Mouse (Mus musculus) limb, embryonic 15.5 days (tissue): ENCODE measurements around the gene Eps15l1. TPM values are rescaled to one million over a fixed set of nuclear protein-coding genes. Genes with fewer than 3 reads are reported as not detected.
A peak's percentile ranks its signal among the peaks of the same experiment; 100 is the strongest.

Experiments
- ATAC-seq: fragments of 200-750 bp; cut with Nextera tagmentation; 2 replicates; pipeline ENCODE4 v1.8.0; 2017; ENCODE audit warnings: low read depth, moderate TSS enrichment; ENCODE audit not compliant: insufficient number of reproducible peaks, low FRiP score, low TSS enrichment
- H3K27ac ChIP-seq: fragments of 300-500 bp; sonication (generic); 2 replicates; pipeline ENCODE4 v1.5.1; 2015; ENCODE audit warnings: moderate library complexity, mild to moderate bottlenecking, inconsistent platforms
- H3K27me3 ChIP-seq: fragments of 300-500 bp; sonication (generic); 2 replicates; pipeline ENCODE4 v1.6.1; 2015; ENCODE audit warnings: inconsistent platforms
- H3K36me3 ChIP-seq: fragments of 300-500 bp; sonication (generic); 2 replicates; pipeline ENCODE4 v1.6.1; 2015; ENCODE audit warnings: inconsistent platforms
- H3K4me1 ChIP-seq: fragments of 300-500 bp; sonication (generic); 2 replicates; pipeline ENCODE4 v1.6.1; 2015; ENCODE audit warnings: inconsistent platforms
- H3K4me2 ChIP-seq: fragments of 300-500 bp; sonication (generic); 2 replicates; pipeline ENCODE4 v1.6.1; 2015; ENCODE audit warnings: mild to moderate bottlenecking, inconsistent platforms
- H3K4me3 ChIP-seq: fragments of 300-500 bp; sonication (generic); 2 replicates; pipeline ENCODE4 v1.5.1; 2015; ENCODE audit warnings: mild to moderate bottlenecking, inconsistent platforms
- H3K9ac ChIP-seq: fragments of 300-500 bp; sonication (generic); 2 replicates; pipeline ENCODE4 v1.6.1; 2015; ENCODE audit warnings: inconsistent platforms
- H3K9me3 ChIP-seq: fragments of 300-500 bp; sonication (generic); 2 replicates; pipeline ENCODE4 v1.6.1; 2016; ENCODE audit warnings: inconsistent platforms
- WGBS: fragments of 180-500 bp; shearing (Covaris S2); methylation state at CpG from one replicate; pipeline ENCODE4 v1.1.7; 2015; 5-methylcytosine and 5-hydroxymethylcytosine counted together
- polyA plus RNA-seq: library from polyadenylated mRNA; unstranded; fragments of >200 nt; fragmentation: Nextera tagmentation; extraction: Ambion mirVana; gene quantifications from 2 replicates; pipeline ENCODE4 v1.2.1, GENCODE M21; 2015

Eps15l1 gene
- polyA plus RNA-seq, 1 experiment from 2014 or later, result 54.8 TPM

DNA sequence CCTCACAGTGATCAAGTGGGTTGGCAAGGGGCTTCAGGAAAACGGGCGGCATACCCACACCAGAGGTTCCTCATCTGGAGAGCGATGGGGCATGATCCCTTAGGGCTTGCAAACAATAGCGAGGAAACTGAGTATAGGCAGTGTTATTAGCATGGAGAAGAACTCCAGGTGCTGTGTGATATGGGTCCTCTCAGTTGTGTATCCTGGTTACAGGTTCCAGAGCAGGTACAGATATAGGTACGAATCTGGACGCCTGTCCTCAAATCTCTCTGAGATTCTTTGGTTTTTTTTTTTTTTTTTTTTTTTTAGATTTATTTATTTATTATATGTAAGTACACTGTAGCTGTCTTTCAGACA lies 22.7 kb upstream of the Eps15l1 start:
- 39% methylated on average over 6 of the region's 6 CpGs for WGBS
- Histone ChIP-seq H3K4me3 (peak overlapping the region; percentile 46), H3K4me2 (peak overlapping the region; percentile 79), H3K36me3 (peaks cover 13% of the 10 kb centered on the region; the same call in 1 of the 2 replicates), H3K27ac (no peak overlapping the region), H3K9ac (peak overlapping the region; percentile 39; the same call in 1 of the 2 replicates), H3K4me1 (peaks cover 10% of the 10 kb centered on the region; the same call in 1 of the 2 replicates), H3K27me3 (no peaks in the 10 kb centered on the region), H3K9me3 (no peaks in the 10 kb centered on the region)
- ATAC-seq, result no peak; the same call in 1 of the 2 replicates

- no peak within 1 kb of the TSS for H3K27ac ChIP-seq
- peaks cover 12% of the 10 kb centered on the region; the same call in 1 of the 2 replicates for H3K36me3 ChIP-seq
- peak within 1 kb of the TSS; percentile 48 for H3K9ac ChIP-seq
- no peaks in the 10 kb centered on the region for H3K27me3 ChIP-seq
- peaks cover 10% of the 10 kb centered on the region; the same call in 1 of the 2 replicates for H3K4me1 ChIP-seq
- 4% methylated on average over 34 of the region's 34 CpGs for WGBS
- peak within 1 kb of the TSS; percentile 79 for H3K4me2 ChIP-seq
- no peaks in the 10 kb centered on the region for H3K9me3 ChIP-seq
- H3K4me3 ChIP-seq, result peak within 1 kb of the TSS; percentile 46
- peak; percentile 98 for ATAC-seq
Observed at GRCm38 (mm10) chr8:72443338-72443993, 22.2 kb upstream of the Eps15l1 start, which contains the start of the genes Calr3 and 1700030K09Rik. Gene Calr3, minus strand, starts transcription at chr8:72443870. Gene 1700030K09Rik, plus strand, starts transcription at chr8:72443880.

- Histone ChIP-seq H3K9ac (no peak overlapping the region), H3K4me2 (no peak overlapping the region), H3K27ac (no peak overlapping the region), H3K9me3 (no peaks in the 10 kb centered on the region), H3K27me3 (no peaks in the 10 kb centered on the region), H3K36me3 (no peaks in the 10 kb centered on the region), H3K4me3 (no peak overlapping the region), H3K4me1 (peaks cover 4% of the 10 kb centered on the region; the same call in 1 of the 2 replicates)
- no peak for ATAC-seq
- WGBS, result 72% methylated on average over 8 of the region's 8 CpGs
Observed at GRCm38 (mm10) chr8:72438248-72439015, 17.2 kb upstream of the Eps15l1 start.

GRCm38 (mm10) chr8:72434952-72435351 lies 13.7 kb upstream of the Eps15l1 start:
- Histone ChIP-seq H3K9ac (no peak overlapping the region), H3K27me3 (no peaks in the 10 kb centered on the region), H3K9me3 (no peaks in the 10 kb centered on the region), H3K27ac (no peak overlapping the region), H3K4me1 (no peaks in the 10 kb centered on the region), H3K36me3 (no peaks in the 10 kb centered on the region), H3K4me3 (no peak overlapping the region), H3K4me2 (no peak overlapping the region)
- 38% methylated on average over 2 of the region's 2 CpGs for WGBS
- ATAC-seq, result no peak

GRCm38 (mm10) chr8:72429676-72430075 lies 8.4 kb upstream of the Eps15l1 start:
- Histone ChIP-seq H3K4me3 (no peak overlapping the region), H3K4me2 (no peak overlapping the region), H3K9ac (no peak overlapping the region), H3K27me3 (no peaks in the 10 kb centered on the region), H3K27ac (no peak overlapping the region), H3K9me3 (no peaks in the 10 kb centered on the region), H3K36me3 (no peaks in the 10 kb centered on the region), H3K4me1 (no peaks in the 10 kb centered on the region)
- ATAC-seq, result no peak
- 56% methylated on average over 13 of the region's 13 CpGs for WGBS

DNA sequence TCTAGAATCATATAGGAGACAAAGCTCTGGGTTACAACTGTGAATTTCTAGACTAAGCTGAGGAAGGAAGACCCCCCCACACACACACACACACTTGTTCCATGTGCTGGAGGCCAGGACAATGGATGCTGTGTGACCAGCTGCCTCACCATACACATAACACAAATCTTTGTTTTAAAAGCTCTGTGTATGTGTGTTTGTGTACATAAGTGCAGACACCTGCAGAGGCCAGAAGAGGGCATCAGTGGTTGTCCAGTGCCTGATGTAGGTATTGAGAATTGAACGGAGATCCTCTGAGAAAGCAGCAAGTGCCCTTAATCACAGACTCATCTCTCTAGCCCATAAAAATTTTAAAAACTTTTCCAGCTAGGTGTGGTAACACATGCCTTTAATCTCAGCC lies 1.7 kb upstream of the Eps15l1 start:
- Histone ChIP-seq H3K36me3 (no peaks in the 10 kb centered on the region), H3K27me3 (no peaks in the 10 kb centered on the region), H3K4me2 (no peak overlapping the region), H3K4me3 (no peak overlapping the region), H3K9me3 (no peaks in the 10 kb centered on the region), H3K27ac (peak overlapping the region; percentile 43; the same call in 1 of the 2 replicates), H3K4me1 (peaks cover 27% of the 10 kb centered on the region), H3K9ac (no peak overlapping the region)
- no peak for ATAC-seq
- 52% methylated on average over 1 of the region's 1 CpGs for WGBS

GRCm38 (mm10) chr8:72420571-72421361 lies 494 bp downstream of the Eps15l1 start:
- H3K4me1 ChIP-seq, result peaks cover 45% of the 10 kb centered on the region
- under 1% methylated on average over 65 of the region's 73 CpGs for WGBS

DNA sequence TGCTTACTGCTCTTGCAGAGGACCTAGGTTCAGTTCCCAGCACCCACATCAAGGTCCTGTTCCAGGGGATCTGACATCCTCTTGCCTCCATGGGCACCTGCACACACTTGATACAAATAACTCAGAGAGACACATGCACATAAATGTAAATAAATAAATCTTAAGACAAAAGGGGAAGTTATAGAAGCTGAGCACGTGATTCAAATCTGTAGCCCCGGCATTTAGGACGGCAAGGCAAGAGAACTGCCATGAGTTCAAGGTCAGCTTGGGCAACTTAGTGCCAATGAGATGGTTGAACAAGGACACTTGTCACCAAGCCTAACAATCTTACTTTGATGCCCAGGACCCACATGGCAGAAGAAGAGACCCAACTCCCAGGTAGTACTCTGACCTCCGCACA lies 3.2 kb downstream of the Eps15l1 start:
- Histone ChIP-seq H3K27me3 (no peaks in the 10 kb centered on the region), H3K4me1 (peaks cover 55% of the 10 kb centered on the region), H3K36me3 (no peaks in the 10 kb centered on the region; the same call in 1 of the 2 replicates), H3K27ac (no peak overlapping the region), H3K4me3 (no peak overlapping the region), H3K9me3 (no peaks in the 10 kb centered on the region), H3K9ac (no peak overlapping the region), H3K4me2 (no peak overlapping the region)
- WGBS, result 94% methylated on average over 4 of the region's 4 CpGs
- ATAC-seq, result no peak

More at GRCm38 (mm10) chr8:72420571-72421361, 494 bp downstream of the Eps15l1 start:
- Histone ChIP-seq H3K4me3 (peak overlapping the region; percentile 82), H3K36me3 (no peaks in the 10 kb centered on the region), H3K9ac (peak overlapping the region; percentile 82), H3K4me2 (peak overlapping the region; percentile 73), H3K27ac (peak overlapping the region; percentile 87), H3K27me3 (no peaks in the 10 kb centered on the region), H3K9me3 (no peaks in the 10 kb centered on the region)
- ATAC-seq, result peak; percentile 56

- WGBS, result 71% methylated on average over 2 of the region's 2 CpGs
- Histone ChIP-seq H3K27ac (no peak overlapping the region), H3K9ac (no peak overlapping the region), H3K4me1 (peaks cover 43% of the 10 kb centered on the region), H3K9me3 (no peaks in the 10 kb centered on the region), H3K36me3 (peaks cover 3% of the 10 kb centered on the region; the same call in 1 of the 2 replicates), H3K4me2 (no peak overlapping the region), H3K27me3 (no peaks in the 10 kb centered on the region), H3K4me3 (no peak overlapping the region)
- no peak for ATAC-seq
Observed at GRCm38 (mm10) chr8:72415252-72415651, 6.0 kb downstream of the Eps15l1 start.

- H3K36me3 ChIP-seq, result peaks cover 3% of the 10 kb centered on the region; the same call in 1 of the 2 replicates
- H3K4me1 ChIP-seq, result peaks cover 38% of the 10 kb centered on the region
- H3K9me3 ChIP-seq, result no peaks in the 10 kb centered on the region
- 0 out of 2 replicates have a peak overlapping the region, but pooled peaks have one; percentile 6 for H3K27ac ChIP-seq
- no peak overlapping the region for H3K9ac ChIP-seq
- no peak overlapping the region for H3K4me3 ChIP-seq
- ATAC-seq, result no peak
- no peak overlapping the region for H3K4me2 ChIP-seq
- no peaks in the 10 kb centered on the region for H3K27me3 ChIP-seq
- WGBS, result 79% methylated on average over 7 of the region's 7 CpGs
Observed at GRCm38 (mm10) chr8:72413839-72414238, 7.4 kb downstream of the Eps15l1 start.

DNA sequence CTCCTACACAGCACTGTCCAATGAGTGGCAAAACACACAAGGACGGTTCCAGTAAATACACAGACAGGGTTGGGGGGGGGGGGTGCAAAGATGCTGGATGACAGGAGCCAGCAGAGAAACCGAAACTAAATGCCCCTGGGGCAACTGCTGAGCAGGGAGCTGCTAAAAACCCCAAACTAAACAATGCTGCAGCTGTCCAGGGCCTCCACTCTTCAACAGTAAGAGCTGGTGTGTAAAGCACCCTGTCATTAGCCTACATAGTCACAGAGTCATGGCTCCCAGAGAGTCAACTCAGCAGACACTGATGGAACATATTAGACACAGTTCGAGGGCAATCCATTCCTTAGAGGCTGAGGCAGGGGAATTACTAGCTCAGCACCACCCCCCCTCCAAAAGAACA lies 11.8 kb downstream of the Eps15l1 start:
- no peak overlapping the region for H3K4me2 ChIP-seq
- 61% methylated on average over 3 of the region's 3 CpGs for WGBS
- H3K36me3 ChIP-seq, result peaks cover 3% of the 10 kb centered on the region; the same call in 1 of the 2 replicates
- H3K27ac ChIP-seq, result no peak overlapping the region
- no peaks in the 10 kb centered on the region for H3K27me3 ChIP-seq
- H3K4me3 ChIP-seq, result no peak overlapping the region
- no peaks in the 10 kb centered on the region for H3K9me3 ChIP-seq
- H3K9ac ChIP-seq, result no peak overlapping the region
- no peak for ATAC-seq
- H3K4me1 ChIP-seq, result 0 out of 2 replicates have a peak, but pooled peaks cover 20% of the 10 kb centered on the region
